Mouse (Mus musculus): ENCODE measurements around the gene Trmt1. TPM values are rescaled to one million over a fixed set of nuclear protein-coding genes. Genes with fewer than 3 reads are reported as not detected.

The Trmt1 gene
- polyA plus RNA-seq, 1 experiment from 2014 or later, result 56.1 TPM

GRCm38 (mm10) chr8:84734680-84735079 is 48.6 kb downstream of the Trmt1 start:
- H3K4me2 ChIP-seq (ENCODE audit: low read length), result no peak overlapping the region
- no peak for DNase-seq (ENCODE audit: low spot score)
- no peak for ATAC-seq (replicated peaks; ENCODE audit: low FRiP score, low read depth)
- H3K4me1 ChIP-seq (replicated peaks; ENCODE audit: insufficient read depth, low read length), result peaks cover 36% of the 10 kb centered on the region
- H3K27ac ChIP-seq, result no peak overlapping the region
- no peaks in the 10 kb centered on the region for H3K27me3 ChIP-seq (ENCODE audit: insufficient read depth, low read length)
- 78% methylated on average over 2 of the region's 2 CpGs for WGBS
- H3K4me3 ChIP-seq (replicated peaks; ENCODE audit: low read depth, low read length), result no peak overlapping the region
- no peak overlapping the region for H3K9ac ChIP-seq (ENCODE audit: low read depth, low read length)
- no peak for TF ChIP-seq CTCF (IDR thresholded peaks at IDR 0.05; ENCODE audit: low read depth)
- H3K36me3 ChIP-seq (ENCODE audit: insufficient read depth, low read length), result no peaks in the 10 kb centered on the region
- no peaks in the 10 kb centered on the region for H3K9me3 ChIP-seq (replicated peaks; ENCODE audit: low read length)

- H3K9me3 ChIP-seq (replicated peaks; ENCODE audit: low read length), result no peaks in the 10 kb centered on the region
- 59% methylated on average over 2 of the region's 2 CpGs for WGBS
- H3K4me2 ChIP-seq (ENCODE audit: low read length), result no peak overlapping the region
- no peak overlapping the region for H3K9ac ChIP-seq (ENCODE audit: low read depth, low read length)
- no peak for ATAC-seq (replicated peaks; ENCODE audit: low FRiP score, low read depth)
- TF ChIP-seq CTCF (IDR thresholded peaks at IDR 0.05; ENCODE audit: low read depth), result no peak
- H3K4me1 ChIP-seq (replicated peaks; ENCODE audit: insufficient read depth, low read length), result peaks cover 31% of the 10 kb centered on the region
- H3K27me3 ChIP-seq (ENCODE audit: insufficient read depth, low read length), result no peaks in the 10 kb centered on the region
- H3K27ac ChIP-seq, result no peak overlapping the region
- DNase-seq (ENCODE audit: low spot score), result no peak
- H3K36me3 ChIP-seq (ENCODE audit: insufficient read depth, low read length), result no peaks in the 10 kb centered on the region
- no peak overlapping the region for H3K4me3 ChIP-seq (replicated peaks; ENCODE audit: low read depth, low read length)
Observed at GRCm38 (mm10) chr8:84735597-84735996, 49.5 kb downstream of the Trmt1 start.

- Histone ChIP-seq H3K9ac (ENCODE audit: low read depth, low read length) (no peak overlapping the region), H3K36me3 (ENCODE audit: insufficient read depth, low read length) (no peaks in the 10 kb centered on the region), H3K4me3 (replicated peaks; ENCODE audit: low read depth, low read length) (no peak overlapping the region), H3K27ac (no peak overlapping the region), H3K4me2 (ENCODE audit: low read length) (no peak overlapping the region), H3K4me1 (replicated peaks; ENCODE audit: insufficient read depth, low read length) (peaks cover 23% of the 10 kb centered on the region), H3K9me3 (replicated peaks; ENCODE audit: low read length) (no peaks in the 10 kb centered on the region), H3K27me3 (ENCODE audit: insufficient read depth, low read length) (no peaks in the 10 kb centered on the region)
- no peak for ATAC-seq (replicated peaks; ENCODE audit: low FRiP score, low read depth)
- TF ChIP-seq CTCF (IDR thresholded peaks at IDR 0.05; ENCODE audit: low read depth), result no peak
- WGBS, result 86% methylated on average over 4 of the region's 4 CpGs
- no peak for DNase-seq (ENCODE audit: low spot score)
Observed at GRCm38 (mm10) chr8:84736521-84736920, 50.4 kb downstream of the Trmt1 start.

DNA sequence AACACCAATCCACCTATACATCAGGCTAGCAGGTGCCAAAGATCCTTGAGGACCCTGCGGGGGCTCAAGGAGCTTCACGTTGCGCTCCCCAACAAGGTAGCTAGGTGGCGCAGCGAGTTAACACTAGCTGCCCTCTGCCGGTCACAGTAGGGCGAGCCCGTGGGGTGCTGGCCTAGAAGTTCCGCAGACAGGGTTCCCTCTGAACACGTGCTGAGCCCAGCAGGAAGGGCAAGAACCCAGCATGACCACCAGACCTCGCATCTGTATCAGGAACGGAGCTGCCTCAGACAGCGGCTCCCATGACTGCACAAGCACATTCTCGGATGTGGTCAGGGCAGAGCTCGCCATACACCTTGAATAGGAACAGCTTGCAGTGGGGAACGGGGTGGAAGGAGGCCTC is 51.5 kb downstream of the Trmt1 start:
- H3K4me2 ChIP-seq (ENCODE audit: low read length), result 0 out of 2 replicates have a peak overlapping the region, but pooled peaks have one; percentile 13
- WGBS, result 3% methylated on average over 16 of the region's 16 CpGs
- H3K4me1 ChIP-seq (replicated peaks; ENCODE audit: insufficient read depth, low read length), result peaks cover 15% of the 10 kb centered on the region
- H3K4me3 ChIP-seq (replicated peaks; ENCODE audit: low read depth, low read length), result no peak overlapping the region
- peak; percentile 99 for TF ChIP-seq CTCF (IDR thresholded peaks at IDR 0.05; ENCODE audit: low read depth)
- no peak overlapping the region for H3K9ac ChIP-seq (ENCODE audit: low read depth, low read length)
- DNase-seq (ENCODE audit: low spot score) (peak; percentile 92), ATAC-seq (replicated peaks; ENCODE audit: low FRiP score, low read depth) (peak; percentile 64)
- no peak overlapping the region for H3K27ac ChIP-seq
- H3K36me3 ChIP-seq (ENCODE audit: insufficient read depth, low read length), result no peaks in the 10 kb centered on the region
- H3K9me3 ChIP-seq (replicated peaks; ENCODE audit: low read length), result no peaks in the 10 kb centered on the region
- H3K27me3 ChIP-seq (ENCODE audit: insufficient read depth, low read length), result no peaks in the 10 kb centered on the region

GRCm38 (mm10) chr8:84738266-84738665 is 52.2 kb downstream of the Trmt1 start:
- Histone ChIP-seq H3K9ac (ENCODE audit: low read depth, low read length) (no peak overlapping the region), H3K36me3 (ENCODE audit: insufficient read depth, low read length) (no peaks in the 10 kb centered on the region), H3K27me3 (ENCODE audit: insufficient read depth, low read length) (no peaks in the 10 kb centered on the region), H3K27ac (no peak overlapping the region), H3K4me1 (replicated peaks; ENCODE audit: insufficient read depth, low read length) (peaks cover 15% of the 10 kb centered on the region), H3K9me3 (replicated peaks; ENCODE audit: low read length) (no peaks in the 10 kb centered on the region), H3K4me2 (ENCODE audit: low read length) (no peak overlapping the region), H3K4me3 (replicated peaks; ENCODE audit: low read depth, low read length) (no peak overlapping the region)
- no peak for TF ChIP-seq CTCF (IDR thresholded peaks at IDR 0.05; ENCODE audit: low read depth)
- ATAC-seq (replicated peaks; ENCODE audit: low FRiP score, low read depth) (no peak), DNase-seq (ENCODE audit: low spot score) (no peak)
- WGBS, result 24% methylated on average over 10 of the region's 10 CpGs

DNA sequence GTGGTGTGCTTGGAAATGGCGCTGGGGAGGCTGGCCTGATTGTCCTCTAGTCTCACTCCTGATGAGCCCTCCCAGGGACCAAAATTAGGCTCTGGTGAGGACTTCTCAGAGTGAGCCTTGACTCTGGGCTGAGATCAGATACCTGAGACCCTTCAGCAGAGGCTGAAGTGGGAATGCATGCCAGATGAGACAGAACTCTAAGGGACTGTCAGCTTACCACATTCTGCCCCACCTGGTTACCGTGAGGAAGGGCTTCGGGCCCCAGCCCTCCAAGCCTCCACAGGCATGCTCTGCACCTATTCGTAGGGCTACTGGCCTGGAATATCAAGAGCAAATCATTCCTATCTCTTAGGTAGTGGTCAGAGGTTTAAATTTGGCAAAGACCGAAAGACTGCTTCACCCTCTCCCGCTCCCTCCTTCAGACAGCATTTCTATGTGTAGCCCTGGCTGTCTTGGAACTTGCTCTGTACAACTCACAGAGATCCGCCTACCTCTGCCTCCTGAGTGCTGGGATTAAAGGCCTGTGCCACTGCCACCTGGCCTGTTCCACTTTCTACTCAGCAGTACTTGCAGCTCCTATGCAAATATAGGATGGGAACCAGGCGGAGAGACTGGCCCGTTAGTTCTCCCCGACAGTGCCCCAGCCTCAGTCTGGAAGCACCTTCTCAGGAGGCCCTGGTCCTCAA is 52.8 kb downstream of the Trmt1 start:
- 63% methylated on average over 10 of the region's 10 CpGs for WGBS
- no peak overlapping the region for H3K9ac ChIP-seq (ENCODE audit: low read depth, low read length)

GRCm38 (mm10) chr8:84739401-84739742 is 53.3 kb downstream of the Trmt1 start:
- Histone ChIP-seq H3K4me3 (replicated peaks; ENCODE audit: low read depth, low read length) (no peak overlapping the region), H3K27me3 (ENCODE audit: insufficient read depth, low read length) (no peaks in the 10 kb centered on the region), H3K27ac (no peak overlapping the region), H3K4me1 (replicated peaks; ENCODE audit: insufficient read depth, low read length) (peaks cover 24% of the 10 kb centered on the region), H3K36me3 (ENCODE audit: insufficient read depth, low read length) (no peaks in the 10 kb centered on the region), H3K4me2 (ENCODE audit: low read length) (no peak overlapping the region), H3K9ac (ENCODE audit: low read depth, low read length) (no peak overlapping the region), H3K9me3 (replicated peaks; ENCODE audit: low read length) (no peaks in the 10 kb centered on the region)
- 13% methylated on average over 1 of the region's 1 CpGs for WGBS
- DNase-seq (ENCODE audit: low spot score) (no peak), ATAC-seq (replicated peaks; ENCODE audit: low FRiP score, low read depth) (no peak)
- TF ChIP-seq CTCF (IDR thresholded peaks at IDR 0.05; ENCODE audit: low read depth), result no peak

More for the DNA sequence above, 52.8 kb downstream of the Trmt1 start:
- Histone ChIP-seq H3K4me3 (replicated peaks; ENCODE audit: low read depth, low read length) (no peak overlapping the region), H3K4me1 (replicated peaks; ENCODE audit: insufficient read depth, low read length) (peaks cover 19% of the 10 kb centered on the region), H3K27ac (no peak overlapping the region), H3K4me2 (ENCODE audit: low read length) (no peak overlapping the region), H3K36me3 (ENCODE audit: insufficient read depth, low read length) (no peaks in the 10 kb centered on the region), H3K9me3 (replicated peaks; ENCODE audit: low read length) (no peaks in the 10 kb centered on the region), H3K27me3 (ENCODE audit: insufficient read depth, low read length) (no peaks in the 10 kb centered on the region)
- DNase-seq (ENCODE audit: low spot score) (no peak), ATAC-seq (replicated peaks; ENCODE audit: low FRiP score, low read depth) (no peak)
- no peak for TF ChIP-seq CTCF (IDR thresholded peaks at IDR 0.05; ENCODE audit: low read depth)
